Mouse (Mus musculus) embryonic facial prominence, embryonic 10.5 days (tissue): ENCODE results near the gene Lmf1. TPM values are rescaled to one million over a fixed set of nuclear protein-coding genes. Genes with fewer than 3 reads are reported as not detected.

Experiments
- DNase-seq: peaks from one replicate; pipeline ENCODE4 v3.0.0-alpha.2; 2017; ENCODE audit warnings: low spot score
- H3K27ac ChIP-seq: fragments of 300-500 bp; sonication (generic); replicated peaks from 2 replicates; pipeline ENCODE4 v1.5.1; 2016; ENCODE audit warnings: mild to moderate bottlenecking
- H3K27me3 ChIP-seq: fragments of 300-500 bp; sonication (generic); replicated peaks from 2 replicates; pipeline ENCODE4 v1.6.1; 2016; ENCODE audit warnings: low read depth, mild to moderate bottlenecking; ENCODE audit not compliant: poor library complexity, severe bottlenecking
- H3K36me3 ChIP-seq: fragments of 300-500 bp; sonication (generic); replicated peaks from 2 replicates; pipeline ENCODE4 v1.6.1; 2016; ENCODE audit warnings: mild to moderate bottlenecking, moderate library complexity
- H3K4me1 ChIP-seq: fragments of 300-500 bp; sonication (generic); 2 replicates; pipeline ENCODE4 v1.6.1; 2016
- H3K4me3 ChIP-seq: fragments of 300-500 bp; sonication (generic); 2 replicates; pipeline ENCODE4 v1.5.1; 2016; ENCODE audit warnings: mild to moderate bottlenecking, moderate library complexity
- H3K9me3 ChIP-seq: fragments of 300-500 bp; sonication (generic); 2 replicates; pipeline ENCODE4 v1.6.1; 2016; ENCODE audit warnings: mild to moderate bottlenecking
- WGBS: fragments of 180-500 bp; shearing (Covaris S2); methylation state at CpG from one replicate; pipeline ENCODE4 v1.1.7; 2016; 5-methylcytosine and 5-hydroxymethylcytosine counted together
- polyA plus RNA-seq: library from polyadenylated mRNA; unstranded; fragments of >200 nt; fragmentation: Nextera tagmentation; extraction: Ambion mirVana; gene quantifications from 2 replicates; pipeline ENCODE4 v1.2.1, GENCODE M21; 2016

The Lmf1 gene
- polyA plus RNA-seq, 1 experiment from 2014 or later: 26.3 TPM

DNA sequence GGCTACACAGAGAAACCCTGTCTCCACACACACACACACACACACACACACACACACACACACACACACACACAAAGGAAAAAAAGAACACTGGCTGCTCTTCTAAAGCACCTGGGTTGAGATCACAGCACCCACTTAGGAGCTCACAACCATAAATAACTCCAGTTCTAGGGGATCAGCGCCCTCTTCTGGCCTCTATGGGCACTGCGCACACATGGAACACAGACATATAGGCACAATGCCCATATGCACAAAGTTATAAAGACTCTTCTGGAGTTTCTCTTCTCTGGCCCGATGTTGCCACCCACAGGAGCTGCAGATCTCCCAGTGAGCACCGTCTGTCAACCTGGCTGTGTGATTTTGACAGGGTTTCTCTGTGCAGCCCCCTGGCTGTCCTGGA, 12.1 kb downstream of the Lmf1 start:
- peaks cover 8% of the 10 kb centered on the region; the same call in 1 of the 2 replicates for H3K9me3 ChIP-seq
- peaks cover 9% of the 10 kb centered on the region; the same call in 1 of the 2 replicates for H3K27me3 ChIP-seq
- no peak overlapping the region for H3K4me3 ChIP-seq
- peaks cover 68% of the 10 kb centered on the region for H3K36me3 ChIP-seq
- no peak for DNase-seq
- WGBS: 86% methylated on average over 4 of the region's 4 CpGs
- peaks cover 42% of the 10 kb centered on the region for H3K4me1 ChIP-seq
- H3K27ac ChIP-seq: no peak overlapping the region

DNA sequence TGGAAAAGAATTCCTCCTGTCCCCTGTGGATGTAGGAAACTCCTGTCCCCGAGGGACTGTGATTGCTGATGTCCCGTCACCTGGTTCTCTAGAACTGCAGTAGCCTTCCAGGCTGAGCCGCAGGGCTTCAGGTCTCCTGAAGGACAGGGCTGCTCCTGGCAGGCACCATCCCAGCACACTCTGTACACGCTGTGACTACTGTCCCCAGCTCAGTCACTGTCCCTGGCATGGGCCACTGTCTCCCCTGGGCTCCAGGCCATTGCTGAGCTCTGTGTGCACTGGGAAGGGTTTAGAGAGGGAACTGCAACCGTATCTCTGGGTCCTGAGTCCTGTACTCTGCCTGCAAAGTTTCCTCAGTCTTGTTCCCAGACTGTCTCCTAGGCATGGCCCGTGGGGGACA, 13.5 kb downstream of the Lmf1 start:
- peaks cover 67% of the 10 kb centered on the region for H3K36me3 ChIP-seq
- H3K4me1 ChIP-seq: peaks cover 46% of the 10 kb centered on the region
- no peak for DNase-seq
- H3K9me3 ChIP-seq: peaks cover 8% of the 10 kb centered on the region; the same call in 1 of the 2 replicates
- H3K27ac ChIP-seq: peak overlapping the region; percentile 82
- 0 out of 2 replicates have a peak overlapping the region, but pooled peaks have one; percentile 8 for H3K4me3 ChIP-seq
- 81% methylated on average over 6 of the region's 6 CpGs for WGBS
- H3K27me3 ChIP-seq: peaks cover 9% of the 10 kb centered on the region; the same call in 1 of the 2 replicates

DNA sequence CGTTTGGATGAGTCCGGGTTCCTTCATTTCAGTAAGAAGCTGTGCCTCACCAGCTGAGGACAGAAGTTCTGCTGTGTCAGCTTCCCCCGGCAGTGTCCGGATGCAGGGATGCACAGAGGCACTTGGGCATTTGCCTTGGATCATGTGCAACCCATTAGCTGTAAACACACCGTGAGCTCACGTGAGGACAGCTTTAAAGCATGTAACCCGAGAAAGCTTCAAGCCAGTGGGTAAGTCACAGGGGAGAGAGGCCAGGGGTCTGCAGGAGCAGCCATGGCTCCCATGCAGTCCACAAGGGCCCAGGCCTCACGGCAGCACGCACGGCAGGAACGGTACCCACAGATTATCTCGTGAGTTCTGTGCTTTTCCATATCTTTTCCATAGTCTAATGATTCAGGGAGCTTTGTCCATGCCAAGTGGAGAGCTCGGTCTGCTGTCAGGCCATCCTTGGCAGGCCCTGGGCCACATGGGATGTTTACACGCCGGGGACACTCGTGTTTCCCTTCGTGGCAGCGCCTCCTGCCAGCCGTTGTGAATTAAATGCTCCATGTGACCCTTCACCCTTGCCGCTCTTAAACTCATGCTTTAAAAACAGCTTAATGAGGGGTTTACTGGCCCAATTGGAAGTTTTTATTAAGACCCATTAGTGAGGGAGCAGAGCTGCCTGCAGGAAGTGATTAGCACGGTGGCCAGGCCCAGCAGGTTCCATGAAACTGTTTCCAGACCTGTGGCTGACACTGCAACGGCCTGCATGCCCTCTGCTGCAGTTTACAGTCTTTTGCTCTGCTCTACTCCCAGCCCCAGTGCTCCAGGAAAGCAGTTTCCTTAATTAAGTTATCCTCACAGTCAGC, 14.8 kb downstream of the Lmf1 start:
- DNase-seq: peak; percentile 86
- H3K27me3 ChIP-seq: peaks cover 9% of the 10 kb centered on the region; the same call in 1 of the 2 replicates
- peaks cover 63% of the 10 kb centered on the region for H3K36me3 ChIP-seq
- peaks cover 55% of the 10 kb centered on the region for H3K4me1 ChIP-seq
- H3K27ac ChIP-seq: peak overlapping the region; percentile 82
- peaks cover 8% of the 10 kb centered on the region; the same call in 1 of the 2 replicates for H3K9me3 ChIP-seq
- WGBS: 25% methylated on average over 22 of the region's 22 CpGs
- H3K4me3 ChIP-seq: peak overlapping the region; percentile 39

DNA sequence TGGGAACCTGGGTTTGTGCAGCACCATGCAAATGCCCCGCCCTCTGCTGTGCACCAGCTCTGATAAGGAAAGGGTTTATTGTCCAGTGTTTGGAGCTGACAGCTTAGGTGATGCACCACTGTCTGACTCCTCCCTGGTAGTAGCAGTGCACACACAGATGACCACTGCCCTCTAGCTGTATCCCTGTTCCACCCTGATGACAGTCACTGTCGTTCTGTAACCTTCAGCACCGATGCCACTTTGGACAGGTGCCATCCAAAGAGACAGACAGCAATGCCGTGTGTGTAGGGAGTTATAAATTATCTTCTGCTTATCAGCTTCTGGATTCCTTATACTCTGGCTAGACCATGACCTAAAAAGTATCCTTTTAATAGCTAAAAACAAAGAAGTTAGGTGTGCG, 16.6 kb downstream of the Lmf1 start:
- H3K4me1 ChIP-seq: peaks cover 59% of the 10 kb centered on the region
- H3K9me3 ChIP-seq: peaks cover 6% of the 10 kb centered on the region; the same call in 1 of the 2 replicates
- H3K27ac ChIP-seq: no peak overlapping the region
- WGBS: 88% methylated on average over 5 of the region's 5 CpGs
- H3K36me3 ChIP-seq: peaks cover 53% of the 10 kb centered on the region
- H3K27me3 ChIP-seq: peaks cover 9% of the 10 kb centered on the region; the same call in 1 of the 2 replicates
- no peak for DNase-seq
- H3K4me3 ChIP-seq: no peak overlapping the region

DNA sequence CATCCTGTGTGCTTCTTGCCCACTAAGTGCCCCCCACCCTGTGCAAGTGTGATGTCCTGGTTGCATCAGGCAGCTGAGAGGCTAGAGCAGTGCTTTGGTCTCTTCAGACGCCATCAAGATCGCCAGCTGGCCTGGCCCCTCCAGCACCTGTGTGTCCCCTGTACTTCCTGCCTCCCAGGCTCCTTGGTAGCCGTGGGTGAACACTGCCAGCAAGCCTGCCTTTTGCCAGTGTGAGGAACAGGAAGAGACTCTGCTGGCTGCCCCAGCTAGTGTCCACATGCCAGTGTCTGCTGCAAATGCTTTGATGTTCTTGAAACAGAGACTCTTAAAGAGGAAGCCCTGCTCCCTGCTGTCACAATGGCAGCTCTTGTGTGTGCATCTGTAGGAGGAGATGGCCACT, 18.7 kb downstream of the Lmf1 start:
- WGBS: 63% methylated on average over 3 of the region's 3 CpGs
- Histone ChIP-seq H3K27me3 (peaks cover 2% of the 10 kb centered on the region; the same call in 1 of the 2 replicates), H3K27ac (peak overlapping the region; percentile 4; the same call in 1 of the 2 replicates)

DNA sequence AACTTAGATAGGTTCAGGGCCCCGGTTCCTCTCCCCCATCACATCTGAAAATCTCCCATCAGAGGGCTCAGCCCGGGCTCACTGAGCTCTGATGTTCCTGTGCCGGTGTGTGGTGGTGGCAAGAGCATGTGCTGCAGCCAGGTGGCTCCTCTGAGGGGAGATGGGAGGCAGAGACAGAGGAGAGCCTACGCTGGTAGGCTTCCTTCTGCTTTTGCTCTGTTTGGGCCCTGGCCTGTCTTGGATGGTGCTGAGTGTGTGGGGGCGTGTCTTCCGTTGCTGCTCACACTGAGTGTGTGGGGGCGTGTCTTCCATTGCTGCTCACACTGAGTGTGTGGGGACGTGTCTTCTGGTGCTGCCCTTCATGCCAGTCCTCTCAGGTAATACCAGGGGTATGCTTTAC, 23.5 kb downstream of the Lmf1 start:
- peaks cover 18% of the 10 kb centered on the region for H3K36me3 ChIP-seq
- peak overlapping the region; percentile 48 for H3K27ac ChIP-seq
- H3K27me3 ChIP-seq: peaks cover 4% of the 10 kb centered on the region; the same call in 1 of the 2 replicates
- DNase-seq: no peak
- H3K4me1 ChIP-seq: peaks cover 75% of the 10 kb centered on the region
- H3K4me3 ChIP-seq: no peak overlapping the region
- H3K9me3 ChIP-seq: no peaks in the 10 kb centered on the region
- WGBS: 83% methylated on average over 8 of the region's 8 CpGs

More for the DNA sequence above, 18.7 kb downstream of the Lmf1 start:
- no peak for DNase-seq
- H3K36me3 ChIP-seq: peaks cover 34% of the 10 kb centered on the region
- peaks cover 65% of the 10 kb centered on the region for H3K4me1 ChIP-seq
- H3K9me3 ChIP-seq: no peaks in the 10 kb centered on the region
- H3K4me3 ChIP-seq: no peak overlapping the region

DNA sequence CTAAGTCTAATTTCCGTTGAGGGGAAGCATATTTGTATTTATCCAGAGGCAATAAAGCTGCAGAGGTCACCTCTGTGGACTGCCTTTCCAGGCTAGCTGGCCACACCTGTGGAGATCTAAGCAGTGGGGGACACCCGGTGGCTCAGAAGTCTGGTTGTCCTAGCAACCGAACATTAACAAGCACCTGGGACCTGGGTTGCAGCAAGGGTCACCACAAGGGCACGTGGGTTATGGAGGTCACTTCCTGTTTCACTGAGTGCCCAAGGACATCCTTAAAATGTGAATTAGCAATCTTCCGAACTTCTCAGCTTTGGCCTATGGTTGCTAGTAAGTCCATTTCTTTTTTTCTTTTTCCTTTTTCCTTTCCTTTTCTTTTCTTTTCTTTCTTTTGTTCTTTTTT, 25.3 kb downstream of the Lmf1 start:
- peaks cover 82% of the 10 kb centered on the region for H3K4me1 ChIP-seq
- peaks cover 4% of the 10 kb centered on the region; the same call in 1 of the 2 replicates for H3K27me3 ChIP-seq
- 28% methylated on average over 5 of the region's 5 CpGs for WGBS
- H3K27ac ChIP-seq: no peak overlapping the region
- H3K9me3 ChIP-seq: no peaks in the 10 kb centered on the region
- DNase-seq: peak; percentile 57
- H3K36me3 ChIP-seq: peaks cover 21% of the 10 kb centered on the region; the same call in 1 of the 2 replicates
- H3K4me3 ChIP-seq: 0 out of 2 replicates have a peak overlapping the region, but pooled peaks have one; percentile 4

DNA sequence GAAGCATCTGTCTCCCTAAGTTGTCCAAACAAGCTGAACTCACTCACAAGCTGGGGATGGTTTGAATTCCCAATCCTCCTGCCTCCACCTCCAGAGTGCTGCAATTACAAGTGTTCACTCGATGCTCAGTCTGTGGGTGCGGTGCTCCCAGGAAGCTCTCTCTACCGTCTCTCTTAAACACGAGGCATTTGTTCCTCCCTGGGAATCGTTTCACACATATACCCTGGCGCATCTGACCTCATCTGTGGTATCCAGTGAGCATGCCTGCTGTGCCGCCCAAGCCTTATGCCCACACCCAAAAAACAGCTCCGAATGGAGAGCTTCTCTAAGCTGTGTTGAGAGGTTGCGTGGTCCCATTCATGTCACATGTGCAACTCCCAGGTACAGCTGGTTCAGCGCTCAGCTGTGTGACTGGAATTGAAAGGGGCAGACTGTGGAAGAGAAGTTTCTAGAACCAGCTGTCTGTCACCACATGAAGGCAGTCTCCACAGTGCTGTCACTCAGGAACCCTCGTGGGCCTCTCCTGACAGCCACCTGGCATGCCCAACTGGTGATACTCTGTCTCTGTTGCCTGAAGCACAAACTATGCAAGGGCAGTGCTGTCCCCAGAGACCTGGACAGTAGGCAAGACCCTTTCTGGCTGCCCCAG, 29.4 kb downstream of the Lmf1 start:
- no peak for DNase-seq
- H3K27me3 ChIP-seq: no peaks in the 10 kb centered on the region; the same call in 1 of the 2 replicates
- H3K27ac ChIP-seq: peak overlapping the region; percentile 66
- H3K4me3 ChIP-seq: no peak overlapping the region
- peaks cover 26% of the 10 kb centered on the region for H3K36me3 ChIP-seq
- H3K9me3 ChIP-seq: no peaks in the 10 kb centered on the region
- peaks cover 70% of the 10 kb centered on the region for H3K4me1 ChIP-seq
- 86% methylated on average over 11 of the region's 11 CpGs for WGBS

DNA sequence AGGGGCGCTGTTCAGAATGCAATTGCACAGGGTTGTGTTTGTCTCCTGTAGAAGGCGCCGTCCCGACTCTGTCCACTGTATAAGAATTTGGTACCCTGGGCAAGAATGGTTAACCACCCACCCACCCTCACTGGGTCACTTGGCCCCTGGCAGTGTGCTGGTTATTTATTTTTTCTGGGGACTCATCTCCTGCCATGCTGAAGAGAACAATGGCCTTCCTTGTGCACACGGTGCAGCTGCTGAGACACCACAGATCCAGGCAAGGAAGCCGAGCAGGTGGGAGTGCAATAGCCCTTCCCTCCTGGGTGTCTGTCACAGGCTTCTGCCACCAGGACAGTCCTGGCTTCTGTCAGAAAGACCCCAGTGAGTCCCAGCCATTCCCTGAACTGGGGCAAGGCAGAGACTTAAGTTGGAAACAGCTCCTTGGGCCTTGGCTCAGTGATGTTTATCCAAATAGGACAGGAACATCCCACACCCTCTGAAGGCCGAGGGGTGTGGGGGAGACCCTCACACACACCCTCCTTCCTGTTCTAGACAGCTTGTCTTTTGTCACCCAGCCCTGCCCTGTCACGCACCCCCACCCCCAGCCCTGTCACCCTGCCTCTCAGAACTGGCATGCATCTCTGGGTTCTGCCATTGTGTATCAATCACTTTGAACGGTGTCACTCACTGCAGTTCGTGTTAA, 30.1 kb downstream of the Lmf1 start:
- Histone ChIP-seq H3K36me3 (peaks cover 33% of the 10 kb centered on the region), H3K27me3 (no peaks in the 10 kb centered on the region; the same call in 1 of the 2 replicates), H3K27ac (peak overlapping the region; percentile 66), H3K4me1 (peaks cover 63% of the 10 kb centered on the region), H3K4me3 (no peak overlapping the region), H3K9me3 (no peaks in the 10 kb centered on the region)
- no peak for DNase-seq
- 53% methylated on average over 10 of the region's 10 CpGs for WGBS

DNA sequence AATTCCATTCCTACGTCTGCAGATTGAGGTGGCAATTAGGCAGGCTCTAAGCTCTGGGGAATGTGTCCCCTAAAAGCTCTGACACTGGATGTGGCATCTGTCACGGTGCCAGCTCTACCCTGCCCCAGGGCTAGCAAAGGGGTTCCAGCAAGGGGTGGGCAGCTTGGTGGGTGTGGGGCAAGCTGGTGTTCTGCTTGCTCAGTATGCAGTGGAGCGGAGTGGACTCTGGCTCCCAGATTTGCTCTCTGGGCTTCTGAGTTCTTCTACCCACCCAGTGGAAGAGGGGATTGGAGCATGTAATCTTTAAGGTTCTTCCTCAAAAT, 30.6 kb downstream of the Lmf1 start:
- no peaks in the 10 kb centered on the region; the same call in 1 of the 2 replicates for H3K27me3 ChIP-seq
- peaks cover 38% of the 10 kb centered on the region for H3K36me3 ChIP-seq
- H3K27ac ChIP-seq: 0 out of 2 replicates have a peak overlapping the region, but pooled peaks have one; percentile 66

DNA sequence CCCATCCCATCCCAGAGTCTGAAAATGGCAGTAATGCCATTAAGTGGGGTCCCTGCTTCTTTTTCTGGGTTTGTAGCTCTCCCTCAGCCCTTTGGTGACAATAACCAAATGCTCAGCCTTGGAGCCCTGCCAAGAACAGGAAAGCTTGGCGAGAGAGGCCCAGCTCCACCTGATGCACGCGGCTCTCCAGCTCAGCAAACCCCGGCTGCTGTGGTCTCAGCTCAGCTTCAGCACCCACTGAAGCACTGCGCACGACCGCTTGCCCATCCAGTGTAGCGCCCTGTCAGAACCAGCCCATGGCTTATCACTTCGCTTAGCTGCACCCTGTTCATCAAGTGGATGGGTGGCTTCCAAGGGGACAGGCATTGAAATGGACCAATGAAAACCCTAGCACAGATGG, 31.3 kb downstream of the Lmf1 start:
- H3K27me3 ChIP-seq: no peaks in the 10 kb centered on the region
- 87% methylated on average over 9 of the region's 9 CpGs for WGBS
- no peaks in the 10 kb centered on the region for H3K9me3 ChIP-seq
- peaks cover 44% of the 10 kb centered on the region for H3K36me3 ChIP-seq
- H3K27ac ChIP-seq: peak overlapping the region; percentile 49; the same call in 1 of the 2 replicates
- H3K4me1 ChIP-seq: peaks cover 51% of the 10 kb centered on the region
- no peak for DNase-seq
- no peak overlapping the region for H3K4me3 ChIP-seq

More for the DNA sequence above, 30.6 kb downstream of the Lmf1 start:
- H3K9me3 ChIP-seq: no peaks in the 10 kb centered on the region
- H3K4me3 ChIP-seq: no peak overlapping the region
- H3K4me1 ChIP-seq: peaks cover 57% of the 10 kb centered on the region
- 68% methylated on average over 3 of the region's 3 CpGs for WGBS
- no peak for DNase-seq

DNA sequence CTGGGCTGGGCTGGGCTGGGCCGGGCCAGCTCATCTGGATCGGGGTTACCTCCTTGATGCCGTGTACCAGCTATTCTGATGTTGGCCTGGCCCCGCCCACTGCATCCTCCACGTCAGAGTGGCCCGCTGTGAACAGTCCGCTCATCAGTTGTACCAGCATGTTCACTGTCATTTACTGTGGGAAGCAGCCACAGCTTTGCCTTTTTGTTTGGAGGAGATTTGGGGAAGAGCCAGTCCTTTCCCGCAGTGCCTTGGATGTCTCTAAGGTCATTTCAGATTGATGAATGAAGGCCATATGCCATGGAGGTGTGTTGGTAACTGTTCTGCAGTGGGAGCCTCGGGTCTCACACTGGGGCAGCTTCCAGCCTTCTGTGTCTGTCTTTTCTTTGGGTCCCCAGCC, 33.7 kb downstream of the Lmf1 start:
- Histone ChIP-seq H3K4me3 (no peak overlapping the region), H3K4me1 (peaks cover 30% of the 10 kb centered on the region), H3K9me3 (no peaks in the 10 kb centered on the region), H3K27me3 (no peaks in the 10 kb centered on the region), H3K36me3 (peaks cover 63% of the 10 kb centered on the region), H3K27ac (no peak overlapping the region)
- 86% methylated on average over 9 of the region's 9 CpGs for WGBS
- DNase-seq: no peak
